Mouse (Mus musculus) heart, embryonic 14.5 days (tissue): ENCODE measurements at regions not wholly inside any gene's neighbourhood (a gene's known extent, or its start where the extent isn't known, plus 50 kb on each side); places are given as distances from the start of the nearest gene placed in this dataset.
A peak's percentile ranks its signal among the peaks of the same experiment; 100 is the strongest.

Experiments used
- ATAC-seq: fragments of 200-750 bp; cut with Nextera tagmentation; 2 replicates; pipeline ENCODE4 v1.8.0; 2017; ENCODE audit warnings: low read depth, moderate TSS enrichment; ENCODE audit not compliant: insufficient number of reproducible peaks, insufficient read depth, low FRiP score
- H3K27ac ChIP-seq, 2 experiments: fragments of 200-500 bp in 1 of 2; fragments of 300-500 bp in 1 of 2; sonication (generic) in 1 of 2; replicated peaks in 1 of 2; 2 replicates each; pipeline ENCODE4 v1.5.1; 2012 to 2014; ENCODE audit warnings: low read depth in 2 of 2, low read length in 2 of 2, control low read depth in 1 of 2, mild to moderate bottlenecking in 1 of 2, mixed read lengths in 1 of 2; ENCODE audit not compliant: control insufficient read depth in 1 of 2, insufficient read depth in 1 of 2
- H3K27me3 ChIP-seq: fragments of 300-500 bp; sonication (generic); 2 replicates; pipeline ENCODE4 v1.6.1; 2014; ENCODE audit warnings: mild to moderate bottlenecking, low read length, control low read depth; ENCODE audit not compliant: control insufficient read depth, insufficient read depth
- H3K36me3 ChIP-seq: fragments of 300-500 bp; sonication (generic); 2 replicates; pipeline ENCODE4 v1.6.1; 2014; ENCODE audit warnings: mild to moderate bottlenecking, control low read depth, low read length, mixed read lengths; ENCODE audit not compliant: control insufficient read depth, insufficient read depth
- H3K4me1 ChIP-seq, 2 experiments: fragments of 200-500 bp in 1 of 2; fragments of 300-500 bp in 1 of 2; sonication (generic) in 1 of 2; 2 replicates each; pipeline ENCODE4 v1.6.1; 2012 to 2014; ENCODE audit warnings: low read length in 2 of 2, control low read depth in 1 of 2, mixed read lengths in 1 of 2; ENCODE audit not compliant: control insufficient read depth in 2 of 2, insufficient read depth in 2 of 2
- H3K4me2 ChIP-seq: fragments of 300-500 bp; sonication (generic); 2 replicates; pipeline ENCODE4 v1.6.1; 2014; ENCODE audit warnings: mild to moderate bottlenecking, low read length
- H3K4me3 ChIP-seq, 2 experiments: fragments of 200-500 bp in 1 of 2; fragments of 300-500 bp in 1 of 2; sonication (generic) in 1 of 2; 2 replicates each; pipeline ENCODE4 v1.5.1; 2012 to 2014; ENCODE audit warnings: low read length in 2 of 2, mild to moderate bottlenecking in 2 of 2, control low read depth in 1 of 2, low read depth in 1 of 2, moderate library complexity in 1 of 2; ENCODE audit not compliant: control insufficient read depth in 1 of 2, insufficient read depth in 1 of 2
- H3K9ac ChIP-seq: fragments of 300-500 bp; sonication (generic); 2 replicates; pipeline ENCODE4 v1.6.1; 2014; ENCODE audit warnings: mild to moderate bottlenecking, low read length
- H3K9me3 ChIP-seq: fragments of 300-500 bp; sonication (generic); 2 replicates; pipeline ENCODE4 v1.6.1; 2016; ENCODE audit warnings: low read length, control low read depth; ENCODE audit not compliant: control insufficient read depth
- WGBS: fragments of 180-500 bp; shearing (Covaris S2); extraction: QIAGEN DNeasy Blood & Tissue Kit; methylation state at CpG from one replicate; pipeline ENCODE4 v1.1.7; 2014; 5-methylcytosine and 5-hydroxymethylcytosine counted together

GRCm38 (mm10) chr9:89841371-89841770 is 68.3 kb upstream of the Rasgrf1 start:
- Histone ChIP-seq H3K9me3 (no peaks in the 10 kb centered on the region), H3K9ac (no peak overlapping the region), H3K27me3 (no peaks in the 10 kb centered on the region), H3K36me3 (no peaks in the 10 kb centered on the region), H3K4me2 (no peak overlapping the region), H3K4me1 (no peaks in the 10 kb centered on the region), H3K4me3 (no peak overlapping the region), H3K27ac (no peak overlapping the region)
- WGBS: 21% methylated on average over 2 of the region's 2 CpGs
- no peak for ATAC-seq

DNA sequence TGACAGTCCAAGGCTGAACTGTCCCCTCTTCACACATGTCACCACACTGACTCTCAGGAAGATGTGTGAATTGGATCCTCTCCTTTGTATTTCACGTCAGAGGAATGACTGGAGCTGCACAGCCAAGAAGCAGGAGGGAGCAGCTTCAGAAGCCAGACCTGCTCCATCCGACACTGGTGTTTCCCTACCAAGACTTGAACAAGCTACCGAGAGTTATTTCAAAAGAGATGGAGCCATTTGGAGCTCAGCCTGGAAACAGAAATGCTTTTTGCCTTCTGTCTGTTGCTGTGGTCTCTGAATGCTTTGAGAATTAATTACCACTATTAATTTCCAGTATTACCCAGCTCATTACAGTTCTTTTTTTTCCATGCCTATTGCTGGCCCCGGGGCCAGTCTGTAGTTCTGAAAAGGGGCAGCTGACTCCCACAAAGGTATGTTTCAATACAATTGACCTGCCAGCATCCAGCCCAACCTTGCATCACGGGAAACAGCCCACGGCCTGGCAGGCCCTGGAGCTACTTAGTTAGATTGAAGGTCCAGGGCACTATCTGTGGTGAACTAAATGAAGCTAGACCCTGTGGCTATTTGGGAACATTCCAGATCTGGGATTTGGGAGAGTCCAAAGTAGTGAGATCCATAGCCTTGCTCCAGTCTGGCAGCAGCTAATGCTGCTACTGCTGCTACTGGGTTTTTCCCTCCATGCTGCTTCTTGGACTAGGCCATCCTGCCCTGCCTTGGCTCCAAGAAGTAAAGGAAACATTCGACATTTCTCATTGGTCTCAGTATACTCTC is 73.1 kb upstream of the Rasgrf1 start:
- Histone ChIP-seq H3K4me1 (no peaks in the 10 kb centered on the region), H3K9me3 (no peaks in the 10 kb centered on the region), H3K4me2 (no peak overlapping the region), H3K27me3 (no peaks in the 10 kb centered on the region), H3K9ac (no peak overlapping the region), H3K27ac (no peak overlapping the region), H3K36me3 (no peaks in the 10 kb centered on the region), H3K4me3 (no peak overlapping the region)
- ATAC-seq: no peak
- WGBS: 68% methylated on average over 7 of the region's 7 CpGs

DNA sequence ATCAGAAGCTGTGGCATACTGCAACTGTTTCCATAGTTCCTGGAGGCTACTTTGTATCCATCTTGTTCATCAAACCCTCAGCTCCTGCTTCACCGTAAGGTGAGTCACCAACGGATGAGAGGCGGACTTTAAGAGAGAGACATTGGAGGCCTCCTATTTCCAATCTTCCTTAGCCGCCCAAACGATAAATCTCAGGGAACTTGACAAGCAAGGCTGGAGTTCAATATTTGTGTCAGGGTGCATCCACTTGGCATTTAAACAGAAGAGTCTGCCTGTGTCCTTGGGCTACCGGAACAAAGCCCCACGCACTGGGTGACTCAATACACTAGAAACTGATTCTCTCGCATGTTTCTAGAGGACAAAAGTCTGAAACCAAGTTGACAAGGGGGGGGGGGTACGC is 76.1 kb upstream of the Rasgrf1 start:
- H3K27ac ChIP-seq: no peak overlapping the region
- H3K36me3 ChIP-seq: no peaks in the 10 kb centered on the region
- ATAC-seq: no peak
- 83% methylated on average over 9 of the region's 9 CpGs for whole genome bisulfite sequencing
- no peak overlapping the region for H3K9ac ChIP-seq
- H3K4me1 ChIP-seq: no peaks in the 10 kb centered on the region
- H3K4me3 ChIP-seq: no peak overlapping the region
- no peaks in the 10 kb centered on the region for H3K9me3 ChIP-seq
- H3K4me2 ChIP-seq: no peak overlapping the region
- H3K27me3 ChIP-seq: no peaks in the 10 kb centered on the region

DNA sequence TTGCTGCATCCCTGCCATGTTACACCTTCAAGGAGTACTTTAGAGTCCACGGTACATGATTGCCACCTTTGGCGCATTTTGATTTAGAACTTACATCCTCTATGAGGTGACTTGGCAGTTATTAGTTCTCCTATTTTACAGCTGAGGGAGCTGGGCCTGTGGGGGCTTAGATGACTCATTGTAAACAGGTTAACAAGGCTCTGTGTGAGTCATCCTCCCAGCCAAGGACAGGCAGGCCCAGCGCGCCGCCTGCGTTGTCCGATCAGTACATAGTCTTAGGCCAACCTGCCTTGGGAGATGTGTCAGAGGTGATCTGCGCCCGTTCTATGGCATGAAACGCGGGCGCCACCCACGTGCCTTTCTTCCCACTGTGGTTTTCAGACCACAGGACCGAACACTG is 77.9 kb upstream of the Rasgrf1 start:
- WGBS: 81% methylated on average over 14 of the region's 14 CpGs

GRCm38 (mm10) chr9:89828156-89828555 is 81.6 kb upstream of the Rasgrf1 start:
- Histone ChIP-seq H3K9me3 (no peaks in the 10 kb centered on the region), H3K27ac (no peak overlapping the region), H3K36me3 (no peaks in the 10 kb centered on the region), H3K4me1 (no peaks in the 10 kb centered on the region), H3K4me3 (no peak overlapping the region), H3K9ac (no peak overlapping the region), H3K27me3 (no peaks in the 10 kb centered on the region), H3K4me2 (no peak overlapping the region)
- ATAC-seq: no peak
- WGBS: 77% methylated on average over 5 of the region's 5 CpGs

More for the DNA sequence above, 77.9 kb upstream of the Rasgrf1 start:
- no peak overlapping the region for H3K27ac ChIP-seq
- ATAC-seq: no peak
- H3K4me2 ChIP-seq: no peak overlapping the region
- no peak overlapping the region for H3K9ac ChIP-seq
- H3K9me3 ChIP-seq: no peaks in the 10 kb centered on the region
- H3K27me3 ChIP-seq: no peaks in the 10 kb centered on the region
- H3K4me1 ChIP-seq: no peaks in the 10 kb centered on the region
- H3K36me3 ChIP-seq: no peaks in the 10 kb centered on the region
- H3K4me3 ChIP-seq: no peak overlapping the region

GRCm38 (mm10) chr9:89827564-89827963 is 82.1 kb upstream of the Rasgrf1 start:
- no peak for ATAC-seq
- no peak overlapping the region for H3K27ac ChIP-seq
- no peaks in the 10 kb centered on the region for H3K9me3 ChIP-seq
- H3K4me1 ChIP-seq: no peaks in the 10 kb centered on the region
- peak overlapping the region; percentile 55 for H3K4me2 ChIP-seq
- WGBS: 57% methylated on average over 5 of the region's 5 CpGs
- H3K36me3 ChIP-seq: no peaks in the 10 kb centered on the region
- H3K4me3 ChIP-seq: no peak overlapping the region; a peak in 1 of 4 replicates
- H3K9ac ChIP-seq: no peak overlapping the region
- H3K27me3 ChIP-seq: no peaks in the 10 kb centered on the region

- Histone ChIP-seq H3K9me3 (no peaks in the 10 kb centered on the region), H3K36me3 (no peaks in the 10 kb centered on the region), H3K9ac (no peak overlapping the region), H3K4me3 (peak overlapping the region; percentile 7 to 13; a peak in 2 of 4 replicates), H3K27ac (no peak overlapping the region), H3K4me2 (peak overlapping the region; percentile 55), H3K27me3 (no peaks in the 10 kb centered on the region), H3K4me1 (no peaks in the 10 kb centered on the region)
- 33% methylated on average over 24 of the region's 24 CpGs for WGBS
- ATAC-seq: no peak; the same call in 1 of the 2 replicates
Measured at GRCm38 (mm10) chr9:89826712-89827548, 82.8 kb upstream of the Rasgrf1 start.
